Mouse (Mus musculus) megakaryocyte, embryonic 14.5 days (primary cell): ENCODE data around the gene Cnnm3.

ENCODE experiments used
- FLI1 ChIP-seq: IDR thresholded peaks from 2 replicates; pipeline ENCODE4 v1.6.1; 2012; ENCODE audit warnings: low read length, inconsistent platforms, mixed read lengths
- GATA1 ChIP-seq: IDR thresholded peaks from 3 replicates; pipeline ENCODE4 v1.6.1; 2012; ENCODE audit warnings: mixed read lengths, low read length, inconsistent platforms, borderline replicate concordance

DNA sequence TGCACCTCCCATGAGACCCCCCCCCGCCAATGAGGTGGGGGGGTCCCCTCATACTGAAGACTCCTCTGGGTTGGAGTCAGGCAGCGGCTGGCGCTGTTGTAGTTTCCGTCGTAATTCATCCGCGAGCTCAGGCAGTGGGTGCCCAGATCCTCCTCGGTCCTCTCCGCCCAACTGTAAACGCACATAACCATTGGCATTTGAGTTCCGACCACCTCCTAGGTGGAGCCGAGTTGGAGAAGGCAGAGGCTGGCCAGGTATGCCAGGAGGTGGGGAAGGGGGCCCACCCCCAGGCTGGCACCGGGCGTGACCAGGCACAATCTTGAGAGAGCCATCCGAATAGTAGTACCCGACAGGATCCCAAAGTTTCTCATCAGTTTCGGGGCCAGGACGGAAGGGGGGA lies 37.8 kb downstream of the Cnnm3 start:
- no peak for TF ChIP-seq GATA1
- TF ChIP-seq FLI1, result no peak
